Mouse (Mus musculus): ENCODE measurements at regions not wholly inside any gene's neighbourhood (a gene's known extent, or its start where the extent isn't known, plus 50 kb on each side); places are given as distances from the start of the nearest gene placed in this dataset.

GRCm38 (mm10) chr6:117574146-117574545, 266.8 kb upstream of the Zfp637 start:
- H3K9ac ChIP-seq, result no peak overlapping the region
- H3K4me3 ChIP-seq (replicated peaks), result no peak overlapping the region
- H3K4me1 ChIP-seq (replicated peaks), result peaks cover 3% of the 10 kb centered on the region; the same call in 1 of the 2 replicates
- no peak overlapping the region for H3K4me2 ChIP-seq (replicated peaks)
- H3K9me3 ChIP-seq, result no peaks in the 10 kb centered on the region
- no peak for ATAC-seq
- H3K27ac ChIP-seq, result no peak overlapping the region
- WGBS, result 40% methylated on average over 10 of the region's 10 CpGs
- H3K27me3 ChIP-seq (replicated peaks), result no peaks in the 10 kb centered on the region
- no peaks in the 10 kb centered on the region for H3K36me3 ChIP-seq

- no peak overlapping the region for H3K9ac ChIP-seq
- H3K4me2 ChIP-seq (replicated peaks), result no peak overlapping the region
- H3K9me3 ChIP-seq, result no peaks in the 10 kb centered on the region
- no peaks in the 10 kb centered on the region for H3K27me3 ChIP-seq (replicated peaks)
- no peaks in the 10 kb centered on the region; the same call in 1 of the 2 replicates for H3K4me1 ChIP-seq (replicated peaks)
- H3K36me3 ChIP-seq, result no peaks in the 10 kb centered on the region
- no peak; the same call in 1 of the 2 replicates for ATAC-seq
- WGBS, result 69% methylated on average over 5 of the region's 5 CpGs
- no peak overlapping the region for H3K27ac ChIP-seq
- no peak overlapping the region for H3K4me3 ChIP-seq (replicated peaks)
Observed at GRCm38 (mm10) chr6:117575057-117575456, 265.9 kb upstream of the Zfp637 start.

GRCm38 (mm10) chr6:117576021-117576420, 265.0 kb upstream of the Zfp637 start:
- Histone ChIP-seq H3K4me1 (replicated peaks) (no peaks in the 10 kb centered on the region; the same call in 1 of the 2 replicates), H3K27ac (no peak overlapping the region), H3K9me3 (no peaks in the 10 kb centered on the region), H3K27me3 (replicated peaks) (no peaks in the 10 kb centered on the region), H3K9ac (no peak overlapping the region), H3K36me3 (no peaks in the 10 kb centered on the region), H3K4me3 (replicated peaks) (no peak overlapping the region), H3K4me2 (replicated peaks) (no peak overlapping the region)
- WGBS, result 92% methylated on average over 9 of the region's 9 CpGs
- ATAC-seq, result no peak

- H3K4me2 ChIP-seq (replicated peaks), result no peak overlapping the region
- WGBS, result 76% methylated on average over 10 of the region's 10 CpGs
Observed at GRCm38 (mm10) chr6:117577539-117578521, 263.1 kb upstream of the Zfp637 start.

GRCm38 (mm10) chr6:117580951-117581350, 260.0 kb upstream of the Zfp637 start:
- WGBS, result 91% methylated on average over 2 of the region's 2 CpGs

More at GRCm38 (mm10) chr6:117577539-117578521, 263.1 kb upstream of the Zfp637 start:
- no peak for ATAC-seq
- H3K27me3 ChIP-seq (replicated peaks), result no peaks in the 10 kb centered on the region
- no peaks in the 10 kb centered on the region for H3K9me3 ChIP-seq
- H3K9ac ChIP-seq, result no peak overlapping the region
- no peaks in the 10 kb centered on the region; the same call in 1 of the 2 replicates for H3K4me1 ChIP-seq (replicated peaks)
- no peak overlapping the region for H3K4me3 ChIP-seq (replicated peaks)
- H3K36me3 ChIP-seq, result no peaks in the 10 kb centered on the region
- no peak overlapping the region for H3K27ac ChIP-seq

GRCm38 (mm10) chr6:117583121-117583520, 257.9 kb upstream of the Zfp637 start:
- no peak for ATAC-seq
- 89% methylated on average over 11 of the region's 11 CpGs for WGBS
- H3K27ac ChIP-seq, result no peak overlapping the region
- no peaks in the 10 kb centered on the region for H3K9me3 ChIP-seq
- H3K36me3 ChIP-seq, result no peaks in the 10 kb centered on the region
- H3K4me2 ChIP-seq (replicated peaks), result no peak overlapping the region
- H3K4me1 ChIP-seq (replicated peaks), result no peaks in the 10 kb centered on the region
- no peaks in the 10 kb centered on the region for H3K27me3 ChIP-seq (replicated peaks)
- H3K4me3 ChIP-seq (replicated peaks), result no peak overlapping the region
- H3K9ac ChIP-seq, result no peak overlapping the region

More at GRCm38 (mm10) chr6:117580951-117581350, 260.0 kb upstream of the Zfp637 start:
- Histone ChIP-seq H3K9me3 (no peaks in the 10 kb centered on the region), H3K9ac (no peak overlapping the region), H3K36me3 (no peaks in the 10 kb centered on the region), H3K4me1 (replicated peaks) (no peaks in the 10 kb centered on the region), H3K27ac (no peak overlapping the region), H3K4me2 (replicated peaks) (no peak overlapping the region), H3K27me3 (replicated peaks) (no peaks in the 10 kb centered on the region), H3K4me3 (replicated peaks) (no peak overlapping the region)
- ATAC-seq, result no peak

GRCm38 (mm10) chr6:117584563-117584962, 256.4 kb upstream of the Zfp637 start:
- Histone ChIP-seq H3K9me3 (no peaks in the 10 kb centered on the region), H3K27ac (no peak overlapping the region), H3K9ac (no peak overlapping the region), H3K4me1 (replicated peaks) (no peaks in the 10 kb centered on the region), H3K4me2 (replicated peaks) (no peak overlapping the region), H3K27me3 (replicated peaks) (no peaks in the 10 kb centered on the region), H3K36me3 (no peaks in the 10 kb centered on the region), H3K4me3 (replicated peaks) (no peak overlapping the region)
- ATAC-seq, result no peak
- 92% methylated on average over 5 of the region's 5 CpGs for WGBS

GRCm38 (mm10) chr6:117596166-117596840, 244.7 kb upstream of the Zfp637 start:
- Histone ChIP-seq H3K27ac (no peak overlapping the region), H3K9me3 (no peaks in the 10 kb centered on the region), H3K27me3 (replicated peaks) (no peaks in the 10 kb centered on the region), H3K4me3 (replicated peaks) (no peak overlapping the region), H3K4me2 (replicated peaks) (no peak overlapping the region), H3K9ac (no peak overlapping the region), H3K36me3 (no peaks in the 10 kb centered on the region), H3K4me1 (replicated peaks) (no peaks in the 10 kb centered on the region)
- 72% methylated on average over 8 of the region's 8 CpGs for WGBS
- ATAC-seq, result no peak

- Histone ChIP-seq H3K27me3 (replicated peaks) (no peaks in the 10 kb centered on the region), H3K9me3 (no peaks in the 10 kb centered on the region), H3K4me1 (replicated peaks) (no peaks in the 10 kb centered on the region), H3K4me2 (replicated peaks) (no peak overlapping the region), H3K27ac (no peak overlapping the region), H3K36me3 (no peaks in the 10 kb centered on the region), H3K9ac (no peak overlapping the region), H3K4me3 (replicated peaks) (no peak overlapping the region)
- WGBS, result 76% methylated on average over 2 of the region's 2 CpGs
- ATAC-seq, result no peak
Observed at GRCm38 (mm10) chr6:117604834-117605233, 236.1 kb upstream of the Zfp637 start.

GRCm38 (mm10) chr6:117605685-117606084, 235.3 kb upstream of the Zfp637 start:
- Histone ChIP-seq H3K27me3 (replicated peaks) (no peaks in the 10 kb centered on the region), H3K4me2 (replicated peaks) (no peak overlapping the region), H3K4me3 (replicated peaks) (no peak overlapping the region), H3K9ac (no peak overlapping the region), H3K36me3 (no peaks in the 10 kb centered on the region), H3K27ac (no peak overlapping the region), H3K9me3 (no peaks in the 10 kb centered on the region), H3K4me1 (replicated peaks) (no peaks in the 10 kb centered on the region)
- no peak for ATAC-seq
- WGBS, result 43% methylated on average over 4 of the region's 4 CpGs

GRCm38 (mm10) chr6:117606211-117606610, 234.8 kb upstream of the Zfp637 start:
- H3K27me3 ChIP-seq (replicated peaks), result no peaks in the 10 kb centered on the region
- no peak overlapping the region for H3K27ac ChIP-seq
- 85% methylated on average over 6 of the region's 6 CpGs for whole genome bisulfite sequencing
- H3K9me3 ChIP-seq, result no peaks in the 10 kb centered on the region
- H3K36me3 ChIP-seq, result no peaks in the 10 kb centered on the region
- no peak for ATAC-seq
- H3K9ac ChIP-seq, result no peak overlapping the region
- H3K4me2 ChIP-seq (replicated peaks), result no peak overlapping the region
- no peak overlapping the region for H3K4me3 ChIP-seq (replicated peaks)
- no peaks in the 10 kb centered on the region for H3K4me1 ChIP-seq (replicated peaks)

- Histone ChIP-seq H3K9me3 (no peaks in the 10 kb centered on the region), H3K27ac (no peak overlapping the region), H3K4me2 (replicated peaks) (no peak overlapping the region), H3K27me3 (replicated peaks) (no peaks in the 10 kb centered on the region), H3K4me1 (replicated peaks) (no peaks in the 10 kb centered on the region), H3K36me3 (no peaks in the 10 kb centered on the region), H3K9ac (no peak overlapping the region), H3K4me3 (replicated peaks) (no peak overlapping the region)
- 63% methylated on average over 5 of the region's 5 CpGs for WGBS
- ATAC-seq, result no peak
Observed at GRCm38 (mm10) chr6:117607023-117607422, 234.0 kb upstream of the Zfp637 start.
